Mouse (Mus musculus) layer of hippocampus, adult 2 months (tissue): ENCODE data around the gene Bean1. TPM values are rescaled to one million over a fixed set of nuclear protein-coding genes. Genes with fewer than 3 reads are reported as not detected.
A peak's percentile ranks its signal among the peaks of the same experiment; 100 is the strongest.

ENCODE experiments used
- DNase-seq, 2 experiments: peaks; one replicate each; pipeline ENCODE4 v3.0.0; 2022; ENCODE audit warnings: low spot score in 2 of 2
- H3K27ac ChIP-seq: fragments of 200-600 bp; 2 replicates; pipeline ENCODE4 v1.8.1; 2022
- H3K4me3 ChIP-seq: fragments of 200-600 bp; 2 replicates; pipeline ENCODE4 v1.8.1; 2022; ENCODE audit warnings: mild to moderate bottlenecking
- CTCF ChIP-seq: fragments of 200-600 bp; conservative IDR thresholded peaks from 2 replicates; pipeline ENCODE4 v1.8.1; 2022; ENCODE audit warnings: antibody characterized with exemption, mild to moderate bottlenecking, moderate library complexity
- total RNA-seq, 2 experiments: library from RNA; stranded (reverse); gene quantifications; 2 replicates each; pipeline ENCODE4 v1.2.3; 2021

Gene Bean1
- total RNA-seq, 2 experiments from 2014 or later = 5.3 to 5.4 TPM

- DNase-seq = no peak
- H3K4me3 ChIP-seq = no peak overlapping the region
- H3K27ac ChIP-seq = no peak overlapping the region
- TF ChIP-seq CTCF = no peak
Observed at GRCm38 (mm10) chr8:104232039-104232438, 61.8 kb downstream of the Bean1 start.

- Histone ChIP-seq H3K4me3 (no peak overlapping the region), H3K27ac (no peak overlapping the region)
- no peak for DNase-seq
- no peak for TF ChIP-seq CTCF
Observed at GRCm38 (mm10) chr8:104232919-104233318, 62.7 kb downstream of the Bean1 start.

DNA sequence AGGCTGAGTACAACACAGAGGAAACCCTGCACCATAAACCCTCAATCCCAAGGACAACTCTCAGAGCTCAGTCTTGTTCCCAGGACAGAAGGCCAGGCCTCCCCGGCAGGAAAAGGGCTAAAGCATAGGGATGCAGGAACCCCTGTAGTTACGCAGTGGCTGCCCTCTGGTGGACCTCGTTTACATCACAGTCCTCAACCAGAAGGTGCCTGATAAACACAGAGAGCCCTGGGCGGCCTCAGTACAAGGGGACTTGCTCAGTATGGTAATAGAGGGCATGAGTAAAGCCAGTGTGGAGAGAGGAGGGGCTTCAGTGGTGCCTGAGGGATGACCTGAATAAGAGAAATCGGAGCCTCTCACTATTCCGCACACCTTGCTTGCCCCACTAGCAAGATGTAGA is 64.3 kb downstream of the Bean1 start:
- no peak overlapping the region for H3K4me3 ChIP-seq
- no peak overlapping the region for H3K27ac ChIP-seq
- TF ChIP-seq CTCF = peak; percentile 55
- DNase-seq = no peak

GRCm38 (mm10) chr8:104239418-104239861 is 69.2 kb downstream of the Bean1 start:
- no peak for DNase-seq
- Histone ChIP-seq H3K4me3 (no peak overlapping the region), H3K27ac (no peak overlapping the region)
- no peak for TF ChIP-seq CTCF

DNA sequence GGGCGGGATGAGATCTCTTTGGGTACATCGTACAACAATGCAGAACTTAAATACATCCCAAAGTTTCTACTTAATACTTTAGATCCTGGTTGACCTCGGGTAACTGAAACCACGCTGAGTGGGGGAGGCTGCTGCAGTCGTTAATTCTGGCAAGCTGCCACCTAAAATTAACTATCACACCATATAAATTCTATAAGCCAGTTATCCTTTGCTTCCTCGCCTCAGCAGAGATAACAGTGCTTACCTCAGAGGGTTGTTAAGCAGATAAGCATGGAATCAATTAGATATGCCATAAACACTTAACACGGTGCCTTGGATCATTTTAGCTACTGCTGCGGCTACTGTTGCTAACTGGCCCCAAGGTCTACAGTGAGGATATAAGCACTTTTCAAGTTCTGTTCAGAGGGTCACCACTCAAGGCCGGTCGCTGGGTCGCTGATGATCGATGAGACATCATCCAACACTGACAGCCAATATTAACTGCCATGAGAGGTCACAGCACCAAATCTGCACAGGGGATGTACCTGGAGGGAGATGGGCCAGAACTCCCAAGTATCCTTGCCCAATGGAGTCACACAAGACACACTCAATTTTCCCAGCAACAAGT is 71.9 kb downstream of the Bean1 start:
- DNase-seq = no peak
- Histone ChIP-seq H3K27ac (no peak overlapping the region), H3K4me3 (no peak overlapping the region)
- no peak for TF ChIP-seq CTCF

GRCm38 (mm10) chr8:104246621-104247020 is 76.4 kb downstream of the Bean1 start:
- H3K27ac ChIP-seq = no peak overlapping the region
- no peak for DNase-seq
- no peak overlapping the region for H3K4me3 ChIP-seq
- TF ChIP-seq CTCF = no peak

- Histone ChIP-seq H3K4me3 (peak overlapping the region; percentile 86), H3K27ac (peak overlapping the region; percentile 90; the same call in 1 of the 2 replicates)
- TF ChIP-seq CTCF = no peak
- DNase-seq = no peak
Observed at GRCm38 (mm10) chr8:104247054-104247907, 77.0 kb downstream of the Bean1 start.

DNA sequence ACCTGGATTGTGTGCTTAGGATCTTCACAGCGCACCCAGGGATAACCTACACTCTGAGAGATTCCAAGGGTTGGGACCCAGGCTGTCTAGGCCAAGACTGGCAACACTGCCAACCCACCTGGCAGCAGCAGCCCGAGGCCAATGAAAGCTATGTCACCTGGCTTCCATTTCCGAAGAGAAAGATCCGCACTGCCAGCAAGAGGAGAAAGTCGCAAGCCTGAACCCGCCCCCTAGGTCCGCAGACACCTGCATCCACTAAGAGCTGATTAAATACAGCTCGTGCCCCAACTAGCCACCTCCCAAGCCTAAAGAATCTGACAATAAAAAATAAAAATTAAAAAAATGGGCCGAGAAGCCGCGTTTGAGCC is 77.7 kb downstream of the Bean1 start:
- TF ChIP-seq CTCF = no peak
- Histone ChIP-seq H3K4me3 (peak overlapping the region; percentile 86), H3K27ac (peak overlapping the region; percentile 90)
- no peak for DNase-seq

DNA sequence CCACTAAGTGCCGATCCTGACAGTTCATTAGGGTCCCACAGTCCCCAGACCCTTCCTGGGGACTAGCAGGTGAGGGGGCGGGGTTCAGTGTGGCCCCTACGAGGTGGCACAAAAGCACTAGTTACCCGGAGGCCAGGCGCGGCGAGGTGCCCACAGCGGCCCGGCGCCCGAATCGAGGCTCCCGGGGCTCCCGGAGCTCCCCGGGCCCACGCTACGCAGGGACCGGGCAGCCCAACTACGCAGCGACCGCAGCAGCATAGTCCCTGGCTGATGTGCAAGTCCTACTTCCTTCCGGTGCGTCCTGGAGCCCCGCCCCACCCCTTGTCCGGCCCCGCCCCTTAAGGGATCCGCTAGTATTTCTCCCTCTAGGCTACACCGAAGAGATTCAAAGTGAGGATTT is 78.0 kb downstream of the Bean1 start, which contains the start of gene Tk2:
Gene Tk2, minus strand, starts transcription at position 283 of the 400 bp plus-strand sequence.
- peak within 1 kb of the TSS; percentile 86 for H3K4me3 ChIP-seq
- H3K27ac ChIP-seq = peak within 1 kb of the TSS; percentile 90
- no peak for TF ChIP-seq CTCF
- peak; percentile 53 to 75 for DNase-seq

DNA sequence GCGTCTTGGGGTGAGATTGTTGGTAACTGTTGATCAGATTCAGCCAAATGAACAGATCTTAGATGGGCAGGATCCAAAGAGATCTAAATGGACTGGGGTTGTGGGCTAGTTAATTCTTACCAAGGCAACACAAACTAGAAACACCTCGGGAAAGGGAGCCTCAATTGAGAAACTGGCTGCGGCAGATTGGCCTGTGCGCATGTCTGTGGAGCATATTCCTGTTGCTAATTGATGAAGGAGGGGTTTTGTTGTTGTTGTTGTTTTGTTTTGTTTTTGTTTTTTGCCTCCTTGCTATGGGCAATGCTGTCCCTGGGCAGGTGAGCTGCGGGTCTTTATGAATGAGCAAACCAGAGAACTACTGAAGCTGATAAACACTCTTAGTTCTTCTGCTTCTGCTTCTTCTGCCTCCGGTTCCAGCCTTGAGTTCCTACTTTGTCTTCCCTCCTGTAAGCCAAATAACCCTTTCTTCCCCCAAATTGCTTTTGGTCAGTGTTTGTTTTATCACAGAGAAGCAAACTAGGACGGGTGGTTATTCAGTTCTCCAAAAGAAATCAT is 79.3 kb downstream of the Bean1 start:
- no peak for TF ChIP-seq CTCF
- no peak for DNase-seq
- Histone ChIP-seq H3K27ac (no peak overlapping the region), H3K4me3 (no peak overlapping the region)

- H3K27ac ChIP-seq = peak within 1 kb of the TSS; percentile 15; the same call in 1 of the 2 replicates
- peak; percentile 64 to 72 for DNase-seq
- peak within 1 kb of the TSS; percentile 83 for H3K4me3 ChIP-seq
- peak; percentile 64 for TF ChIP-seq CTCF
Observed at GRCm38 (mm10) chr8:104250439-104251367, 80.5 kb downstream of the Bean1 start, which contains the start of gene Cklf. Gene Cklf, plus strand, starts transcription at chr8:104250861.

- no peak for TF ChIP-seq CTCF
- peak overlapping the region; percentile 83 for H3K4me3 ChIP-seq
- no peak for DNase-seq
Observed at GRCm38 (mm10) chr8:104251461-104251860, 81.2 kb downstream of the Bean1 start.

More at GRCm38 (mm10) chr8:104251461-104251860, 81.2 kb downstream of the Bean1 start:
- no peak overlapping the region for H3K27ac ChIP-seq
